Mouse (Mus musculus): ENCODE data around the gene Urgcp. TPM values are rescaled to one million over a fixed set of nuclear protein-coding genes. Genes with fewer than 3 reads are reported as not detected.

The Urgcp gene
- polyA plus RNA-seq, 1 experiment, result 6.3 TPM

DNA sequence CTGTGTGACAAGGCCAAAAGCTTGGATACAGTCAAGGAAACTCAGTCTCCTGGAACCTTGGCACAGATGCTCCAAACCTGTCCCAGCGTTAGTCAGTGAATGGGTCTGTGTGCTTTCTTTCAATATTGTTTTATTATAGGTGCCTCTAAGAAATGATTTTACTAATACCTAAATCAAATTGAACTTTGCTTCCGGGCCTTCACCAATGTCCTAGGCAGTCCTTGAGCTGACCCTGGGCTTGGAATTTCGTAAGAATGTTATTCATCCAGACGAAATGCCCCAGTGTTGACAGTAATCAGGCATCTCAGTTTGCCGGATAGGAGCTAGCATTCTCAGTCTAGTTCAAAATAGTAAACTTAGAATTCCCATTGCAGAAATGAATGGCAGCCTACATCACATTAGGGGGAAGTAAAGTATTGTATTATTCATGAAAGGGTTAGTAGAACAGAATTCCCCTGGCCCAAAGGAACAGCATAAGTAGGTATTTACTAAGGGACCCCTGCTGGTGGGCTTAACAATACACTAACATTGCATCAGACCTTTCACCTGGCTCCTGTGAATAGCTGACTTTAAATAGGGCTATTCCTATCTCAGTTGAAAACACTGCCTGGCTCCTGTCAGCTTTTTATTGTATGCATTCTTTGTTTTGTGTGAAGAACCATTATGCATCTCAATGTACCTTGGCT is 59.8 kb downstream of the Urgcp start:
- H3K27ac ChIP-seq (ENCODE audit: control insufficient read depth, insufficient read depth, low read depth, low read length, poor library complexity), result no peak overlapping the region
- no peak overlapping the region for H3K4me3 ChIP-seq (replicated peaks; ENCODE audit: control insufficient read depth, low read depth, low read length)
- H3K4me1 ChIP-seq (ENCODE audit: control insufficient read depth, insufficient read depth, low read length), result no peaks in the 10 kb centered on the region; the same call in 1 of the 2 replicates
- 86% methylated on average over 5 of the region's 5 CpGs for WGBS
- no peak for TF ChIP-seq CTCF (IDR thresholded peaks at IDR 0.05; ENCODE audit: control insufficient read depth, insufficient read depth, low read length)
- TF ChIP-seq POLR2A (IDR thresholded peaks at IDR 0.05; ENCODE audit: borderline replicate concordance, control insufficient read depth, low read depth, low read length), result no peak

DNA sequence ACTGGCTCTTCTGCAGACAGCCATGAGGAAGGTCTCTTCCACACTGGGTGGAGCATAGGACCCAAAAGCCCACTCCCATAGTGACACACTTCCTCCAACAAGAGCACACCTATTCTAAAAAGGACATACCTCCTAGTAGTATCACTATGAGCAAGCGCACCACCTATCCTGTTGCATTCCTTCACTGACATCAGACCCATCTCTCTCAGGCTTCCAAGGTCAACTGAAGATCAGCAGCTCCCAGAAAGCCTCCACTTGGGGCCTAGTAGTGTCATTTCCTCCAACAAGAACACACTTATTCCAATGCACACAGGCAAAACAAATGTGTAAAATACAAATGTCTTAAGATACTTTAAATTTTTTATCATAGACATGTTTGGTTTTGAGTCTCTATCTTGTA is 60.4 kb downstream of the Urgcp start:
- Histone ChIP-seq H3K4me3 (replicated peaks; ENCODE audit: control insufficient read depth, low read depth, low read length) (no peak overlapping the region), H3K27ac (ENCODE audit: control insufficient read depth, insufficient read depth, low read depth, low read length, poor library complexity) (no peak overlapping the region), H3K4me1 (ENCODE audit: control insufficient read depth, insufficient read depth, low read length) (no peaks in the 10 kb centered on the region; the same call in 1 of the 2 replicates)
- TF ChIP-seq CTCF (IDR thresholded peaks at IDR 0.05; ENCODE audit: control insufficient read depth, insufficient read depth, low read length) (no peak), POLR2A (IDR thresholded peaks at IDR 0.05; ENCODE audit: borderline replicate concordance, control insufficient read depth, low read depth, low read length) (no peak)
- WGBS, result 97% methylated on average over 1 of the region's 1 CpGs

DNA sequence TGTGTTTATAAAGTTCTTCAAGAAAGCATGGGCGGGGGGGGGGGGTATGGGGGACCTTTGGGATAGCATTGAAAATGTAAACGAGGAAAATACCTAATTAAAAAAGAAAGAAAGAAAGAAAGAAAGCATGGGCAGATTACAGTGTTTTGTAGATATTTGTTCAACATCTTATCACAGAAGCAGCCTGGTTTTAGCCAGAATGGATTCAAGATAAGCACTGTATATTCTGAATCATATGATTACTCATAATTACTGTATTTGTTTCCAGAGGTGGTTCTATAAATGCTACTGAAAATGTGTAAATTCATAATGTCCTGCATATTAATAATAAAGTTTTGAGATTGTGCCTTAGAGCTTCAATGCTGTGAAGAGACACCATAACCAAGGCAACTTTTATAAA is 60.9 kb downstream of the Urgcp start:
- 69% methylated on average over 2 of the region's 2 CpGs for WGBS
- Histone ChIP-seq H3K4me3 (replicated peaks; ENCODE audit: control insufficient read depth, low read depth, low read length) (no peak overlapping the region), H3K27ac (ENCODE audit: control insufficient read depth, insufficient read depth, low read depth, low read length, poor library complexity) (no peak overlapping the region), H3K4me1 (ENCODE audit: control insufficient read depth, insufficient read depth, low read length) (no peaks in the 10 kb centered on the region; the same call in 1 of the 2 replicates)
- TF ChIP-seq POLR2A (IDR thresholded peaks at IDR 0.05; ENCODE audit: borderline replicate concordance, control insufficient read depth, low read depth, low read length) (no peak), CTCF (IDR thresholded peaks at IDR 0.05; ENCODE audit: control insufficient read depth, insufficient read depth, low read length) (no peak)

DNA sequence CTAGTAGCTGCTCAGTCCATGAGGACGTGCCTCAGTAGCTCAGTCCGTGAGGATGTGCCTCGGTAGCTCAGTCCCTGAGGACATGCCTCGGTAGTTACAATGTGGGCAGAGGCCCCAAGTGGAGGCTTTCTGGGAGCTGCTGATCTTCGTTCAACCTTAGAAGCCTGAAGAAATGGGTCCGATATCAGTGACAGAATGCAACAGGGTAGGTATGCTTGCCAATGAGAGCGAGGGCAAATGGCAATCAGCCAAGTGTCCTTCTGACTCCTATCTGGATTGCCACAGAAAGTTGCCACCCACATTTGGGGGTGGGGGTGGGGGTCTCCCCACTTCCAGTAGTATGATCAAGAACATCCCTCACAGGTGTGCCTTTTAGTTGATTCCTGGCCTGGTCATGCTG is 61.4 kb downstream of the Urgcp start:
- TF ChIP-seq POLR2A (IDR thresholded peaks at IDR 0.05; ENCODE audit: borderline replicate concordance, control insufficient read depth, low read depth, low read length) (no peak), CTCF (IDR thresholded peaks at IDR 0.05; ENCODE audit: control insufficient read depth, insufficient read depth, low read length) (no peak)
- no peak overlapping the region for H3K4me3 ChIP-seq (replicated peaks; ENCODE audit: control insufficient read depth, low read depth, low read length)
- 59% methylated on average over 7 of the region's 7 CpGs for whole genome bisulfite sequencing
- no peaks in the 10 kb centered on the region for H3K4me1 ChIP-seq (ENCODE audit: control insufficient read depth, insufficient read depth, low read length)
- no peak overlapping the region for H3K27ac ChIP-seq (ENCODE audit: control insufficient read depth, insufficient read depth, low read depth, low read length, poor library complexity)

DNA sequence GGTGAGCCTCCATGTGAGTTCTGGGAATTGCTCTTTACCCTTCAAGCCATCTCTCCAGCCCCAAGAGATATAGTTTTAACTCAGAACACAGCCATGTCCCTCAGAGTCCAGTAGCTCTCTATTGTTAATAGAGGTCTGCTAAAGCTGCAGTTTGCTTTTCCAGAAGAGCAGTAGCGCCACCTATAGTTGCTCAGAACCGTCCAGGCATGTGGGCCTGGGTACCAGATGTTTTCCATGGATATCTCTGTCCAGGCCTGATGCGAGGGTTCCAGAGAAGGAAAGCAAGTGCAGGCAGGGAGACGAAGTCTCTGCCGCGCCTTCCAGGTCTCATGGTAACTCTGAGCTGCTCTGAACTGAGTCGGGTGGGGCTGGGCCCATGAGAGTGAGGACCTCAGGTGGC is 70.4 kb downstream of the Urgcp start:
- no peak overlapping the region for H3K27ac ChIP-seq (ENCODE audit: control insufficient read depth, insufficient read depth, low read depth, low read length, poor library complexity)
- no peak overlapping the region for H3K4me3 ChIP-seq (replicated peaks; ENCODE audit: control insufficient read depth, low read depth, low read length)
- no peaks in the 10 kb centered on the region for H3K4me1 ChIP-seq (ENCODE audit: control insufficient read depth, insufficient read depth, low read length)
- WGBS, result 52% methylated on average over 7 of the region's 7 CpGs
- TF ChIP-seq CTCF (IDR thresholded peaks at IDR 0.05; ENCODE audit: control insufficient read depth, insufficient read depth, low read length) (no peak), POLR2A (IDR thresholded peaks at IDR 0.05; ENCODE audit: borderline replicate concordance, control insufficient read depth, low read depth, low read length) (no peak)

DNA sequence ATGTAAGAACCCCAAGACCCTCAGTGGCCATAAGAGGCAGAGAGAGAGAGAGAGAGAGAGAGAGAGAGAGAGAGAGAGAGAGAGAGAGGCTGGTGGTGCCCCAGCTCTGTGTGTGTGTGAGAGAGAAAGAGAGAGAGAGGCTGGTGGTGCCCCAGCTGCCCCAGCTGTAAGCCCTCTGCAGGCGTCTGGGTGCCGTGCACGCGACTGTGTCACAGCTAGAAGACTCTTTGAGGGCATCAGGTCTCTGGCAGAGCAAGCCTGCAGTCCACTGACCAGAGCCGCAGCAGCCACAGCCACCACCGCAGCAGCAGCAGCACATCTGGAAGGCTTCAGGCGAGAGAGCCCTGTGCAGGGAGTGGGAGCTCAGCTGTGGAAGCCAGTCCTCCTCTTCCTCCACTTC is 77.9 kb downstream of the Urgcp start:
- Histone ChIP-seq H3K27ac (ENCODE audit: control insufficient read depth, insufficient read depth, low read depth, low read length, poor library complexity) (no peak overlapping the region), H3K4me3 (replicated peaks; ENCODE audit: control insufficient read depth, low read depth, low read length) (no peak overlapping the region), H3K4me1 (ENCODE audit: control insufficient read depth, insufficient read depth, low read length) (no peaks in the 10 kb centered on the region)
- TF ChIP-seq POLR2A (IDR thresholded peaks at IDR 0.05; ENCODE audit: borderline replicate concordance, control insufficient read depth, low read depth, low read length) (no peak), CTCF (IDR thresholded peaks at IDR 0.05; ENCODE audit: control insufficient read depth, insufficient read depth, low read length) (no peak)
- WGBS, result 47% methylated on average over 7 of the region's 7 CpGs

DNA sequence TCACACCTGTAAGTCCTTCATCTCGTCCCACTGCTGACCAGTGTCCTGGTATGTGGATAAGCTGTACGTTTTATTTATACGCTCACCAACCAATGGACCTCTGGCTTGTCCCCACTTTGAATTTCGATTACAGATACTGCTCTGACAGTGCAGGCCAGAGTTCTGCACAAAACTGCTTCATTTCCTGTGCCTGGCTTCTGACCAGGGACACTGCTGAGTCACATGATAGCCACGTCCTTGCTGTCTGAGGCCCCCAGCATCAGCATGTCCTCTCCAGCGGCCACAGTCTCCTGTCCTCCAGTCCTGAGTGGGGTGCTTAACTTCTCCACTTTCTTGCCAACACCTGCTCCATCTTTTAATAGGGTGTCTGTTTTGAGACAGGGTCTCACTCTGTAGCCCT is 79.6 kb downstream of the Urgcp start:
- TF ChIP-seq CTCF (IDR thresholded peaks at IDR 0.05; ENCODE audit: control insufficient read depth, insufficient read depth, low read length) (no peak), POLR2A (IDR thresholded peaks at IDR 0.05; ENCODE audit: borderline replicate concordance, control insufficient read depth, low read depth, low read length) (no peak)
- H3K27ac ChIP-seq (ENCODE audit: control insufficient read depth, insufficient read depth, low read depth, low read length, poor library complexity), result no peak overlapping the region
- no peak overlapping the region for H3K4me3 ChIP-seq (replicated peaks; ENCODE audit: control insufficient read depth, low read depth, low read length)
- 62% methylated on average over 6 of the region's 6 CpGs for WGBS
- no peaks in the 10 kb centered on the region for H3K4me1 ChIP-seq (ENCODE audit: control insufficient read depth, insufficient read depth, low read length)

Other genes with a start within 250 kb of the Urgcp start
- gene Xbp1, start 241.7 kb downstream of the Urgcp start, polyA plus RNA-seq (2011; ENCODE audit: insufficient read depth, insufficient read length, low replicate concordance, missing spikeins), result 24.1 and 52.1 TPM in 2 replicates
- 4.9 and 9.5 TPM in 2 replicates for gene Ccdc117, start 220.2 kb downstream of the Urgcp start, polyA plus RNA-seq (2011; ENCODE audit: insufficient read depth, insufficient read length, low replicate concordance, missing spikeins)
- 2.1 TPM in 1 of 2 replicates, not detected in the other for gene Ankrd36, start 192.7 kb downstream of the Urgcp start, polyA plus RNA-seq (2011; ENCODE audit: insufficient read depth, insufficient read length, low replicate concordance, missing spikeins)
- 28.2 and 49.7 TPM in 2 replicates for gene Mrps24, start 46.7 kb downstream of the Urgcp start, polyA plus RNA-seq (2011; ENCODE audit: insufficient read depth, insufficient read length, low replicate concordance, missing spikeins)
- gene Dbnl, start 26.1 kb upstream of the Urgcp start, polyA plus RNA-seq (2011; ENCODE audit: insufficient read depth, insufficient read length, low replicate concordance, missing spikeins), result 48.8 and 72.4 TPM in 2 replicates
- 3.9 and 8.6 TPM in 2 replicates for gene Pgam2, start 41.4 kb upstream of the Urgcp start, polyA plus RNA-seq (2011; ENCODE audit: insufficient read depth, insufficient read length, low replicate concordance, missing spikeins)
- 16.8 and 42.5 TPM in 2 replicates for gene Polm, start 75.6 kb upstream of the Urgcp start, polyA plus RNA-seq (2011; ENCODE audit: insufficient read depth, insufficient read length, low replicate concordance, missing spikeins)
- 0.84 and 2.3 TPM in 2 replicates for gene Aebp1, start 99.6 kb upstream of the Urgcp start, polyA plus RNA-seq (2011; ENCODE audit: insufficient read depth, insufficient read length, low replicate concordance, missing spikeins)
- gene Pold2, start 115.9 kb upstream of the Urgcp start, polyA plus RNA-seq (2011; ENCODE audit: insufficient read depth, insufficient read length, low replicate concordance, missing spikeins), result 13.9 and 19.9 TPM in 2 replicates
- gene Myl7, start 136.4 kb upstream of the Urgcp start, polyA plus RNA-seq (2011; ENCODE audit: insufficient read depth, insufficient read length, low replicate concordance, missing spikeins), result not detected in 2 replicates
- gene Gck, start 187.7 kb upstream of the Urgcp start, polyA plus RNA-seq (2011; ENCODE audit: insufficient read depth, insufficient read length, low replicate concordance, missing spikeins), result 2.8 and 3.7 TPM in 2 replicates
- 24.6 and 30.8 TPM in 2 replicates for gene Ykt6, start 193.3 kb upstream of the Urgcp start, polyA plus RNA-seq (2011; ENCODE audit: insufficient read depth, insufficient read length, low replicate concordance, missing spikeins)

Measured in bone marrow, adult 2 months (tissue).